Mouse (Mus musculus): ENCODE data around the gene Olfr837. TPM values are rescaled to one million over a fixed set of nuclear protein-coding genes. Genes with fewer than 3 reads are reported as not detected.
"Not testable (repeated sequence)": the region's sequence is repeated elsewhere in the genome, so short reads cannot be mapped to it uniquely, and the experiment has no call there.

The Olfr837 gene
- total RNA-seq (2014; fragmentation: Nextera tagmentation) (not detected in 2 replicates), total RNA-seq (2017) (0.11 TPM in 1 of 2 replicates, not detected in the other), polyA plus RNA-seq (2012) (not detected in 2 replicates)

DNA sequence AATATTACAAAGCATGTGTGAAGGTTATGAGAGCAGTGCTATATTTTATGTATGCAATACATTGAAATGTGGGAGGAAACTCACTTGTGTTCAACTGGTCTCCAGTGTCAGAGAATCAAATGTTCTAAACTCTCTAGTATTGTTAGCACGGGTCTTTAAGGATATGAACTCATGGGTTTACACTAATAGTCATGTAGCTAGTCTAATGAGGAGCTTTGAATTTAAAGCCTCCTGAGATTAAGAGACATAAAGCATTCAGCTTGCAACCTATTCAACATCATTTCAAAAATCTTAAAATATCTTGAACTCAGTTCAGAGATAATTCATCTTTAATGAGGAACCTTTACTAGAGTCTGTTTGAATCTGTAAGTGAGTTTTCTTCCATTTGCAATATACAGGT, at the start of gene Olfr837:
Gene Olfr837 (plus strand): TSS at position 301 of the 400 bp plus-strand sequence.
- H3K9me3 ChIP-seq (replicated peaks) = no peaks in the 10 kb centered on the region
- ATAC-seq (ENCODE audit: extremely low read depth, insufficient number of reproducible peaks, low FRiP score, poor library complexity, severe bottlenecking) (no peak), DNase-seq (ENCODE audit: low spot score) (no peak)
- H3K27me3 ChIP-seq (ENCODE audit: insufficient read depth, low read length) = no peaks in the 10 kb centered on the region
- no peaks in the 10 kb centered on the region for H3K36me3 ChIP-seq (replicated peaks)
- no peak for TF ChIP-seq TAL1 (conservative IDR thresholded peaks at IDR 0.05; ENCODE audit: low read depth, low read length)
- no peak for TF ChIP-seq GATA2 (IDR thresholded peaks at IDR 0.05; ENCODE audit: borderline replicate concordance, low read depth, low read length)
- no peak for TF ChIP-seq CTCF (IDR thresholded peaks at IDR 0.05; ENCODE audit: low read depth, low read length)
- TF ChIP-seq POLR2AphosphoS5 (IDR thresholded peaks at IDR 0.05; ENCODE audit: insufficient replicate concordance, low read depth, low read length) = no peak
- TF ChIP-seq GATA1 (IDR thresholded peaks at IDR 0.05; ENCODE audit: borderline replicate concordance, low read length) = no peak
- no peak within 1 kb of the TSS for H3K4me3 ChIP-seq (ENCODE audit: low read depth, low read length)
- H3K4me1 ChIP-seq (ENCODE audit: insufficient read depth, low read depth, low read length) = no peaks in the 10 kb centered on the region

- H3K9me3 ChIP-seq (replicated peaks); ATAC-seq (ENCODE audit: extremely low read depth, insufficient number of reproducible peaks, low FRiP score, poor library complexity, severe bottlenecking); H3K27me3 ChIP-seq (ENCODE audit: insufficient read depth, low read length); H3K36me3 ChIP-seq (replicated peaks); H3K4me3 ChIP-seq (ENCODE audit: low read depth, low read length); DNase-seq (ENCODE audit: low spot score); H3K4me1 ChIP-seq (ENCODE audit: insufficient read depth, low read depth, low read length): not testable (repeated sequence)
Observed at GRCm38 (mm10) chr9:19092889-19093753, 43.0 kb upstream of the Olfr837 start.

- no peaks in the 10 kb centered on the region; the same call in 1 of the 2 replicates for H3K9me3 ChIP-seq (replicated peaks)
- no peaks in the 10 kb centered on the region for H3K36me3 ChIP-seq (replicated peaks)
- DNase-seq (ENCODE audit: low spot score) (no peak), ATAC-seq (ENCODE audit: extremely low read depth, insufficient number of reproducible peaks, low FRiP score, poor library complexity, severe bottlenecking) (no peak)
- H3K4me1 ChIP-seq (ENCODE audit: insufficient read depth, low read depth, low read length) = no peaks in the 10 kb centered on the region
- H3K27me3 ChIP-seq (ENCODE audit: insufficient read depth, low read length) = no peaks in the 10 kb centered on the region
- no peak overlapping the region for H3K4me3 ChIP-seq (ENCODE audit: low read depth, low read length)
- TF ChIP-seq POLR2AphosphoS5 (IDR thresholded peaks at IDR 0.05; ENCODE audit: insufficient replicate concordance, low read depth, low read length) (no peak), GATA1 (IDR thresholded peaks at IDR 0.05; ENCODE audit: borderline replicate concordance, low read length) (no peak), GATA2 (IDR thresholded peaks at IDR 0.05; ENCODE audit: borderline replicate concordance, low read depth, low read length) (no peak), TAL1 (conservative IDR thresholded peaks at IDR 0.05; ENCODE audit: low read depth, low read length) (no peak), CTCF (IDR thresholded peaks at IDR 0.05; ENCODE audit: low read depth, low read length) (no peak)
Observed at GRCm38 (mm10) chr9:19097286-19097685, 38.8 kb upstream of the Olfr837 start.

- no peak within 1 kb of the TSS for H3K4me3 ChIP-seq (ENCODE audit: low read depth, low read length)
- H3K9me3 ChIP-seq (replicated peaks) = no peaks in the 10 kb centered on the region
- no peak for ATAC-seq (ENCODE audit: extremely low read depth, insufficient number of reproducible peaks, low FRiP score, poor library complexity, severe bottlenecking)
- no peaks in the 10 kb centered on the region for H3K4me1 ChIP-seq (ENCODE audit: insufficient read depth, low read depth, low read length)
- no peaks in the 10 kb centered on the region for H3K27me3 ChIP-seq (ENCODE audit: insufficient read depth, low read length)
- TF ChIP-seq POLR2AphosphoS5 (IDR thresholded peaks at IDR 0.05; ENCODE audit: insufficient replicate concordance, low read depth, low read length) (no peak), GATA1 (IDR thresholded peaks at IDR 0.05; ENCODE audit: borderline replicate concordance, low read length) (no peak), TAL1 (conservative IDR thresholded peaks at IDR 0.05; ENCODE audit: low read depth, low read length) (no peak), GATA2 (IDR thresholded peaks at IDR 0.05; ENCODE audit: borderline replicate concordance, low read depth, low read length) (no peak), CTCF (IDR thresholded peaks at IDR 0.05; ENCODE audit: low read depth, low read length) (no peak)
- no peak for DNase-seq (ENCODE audit: low spot score)
- no peaks in the 10 kb centered on the region for H3K36me3 ChIP-seq (replicated peaks)
Observed at GRCm38 (mm10) chr9:19120082-19120481, 16.0 kb upstream of the Olfr837 start, which contains the start of gene Olfr836. TSS of gene Olfr836 (plus strand) at chr9:19120382.

GRCm38 (mm10) chr9:19177212-19177611, 41.1 kb downstream of the Olfr837 start, which contains the start of gene Olfr839-ps1:
TSS of gene Olfr839-ps1 (minus strand) at chr9:19177312.
- ATAC-seq (ENCODE audit: extremely low read depth, insufficient number of reproducible peaks, low FRiP score, poor library complexity, severe bottlenecking) (no peak), DNase-seq (ENCODE audit: low spot score) (no peak)
- H3K9me3 ChIP-seq (replicated peaks) = no peaks in the 10 kb centered on the region
- no peaks in the 10 kb centered on the region for H3K4me1 ChIP-seq (ENCODE audit: insufficient read depth, low read depth, low read length)
- H3K36me3 ChIP-seq (replicated peaks) = no peaks in the 10 kb centered on the region
- no peak within 1 kb of the TSS for H3K4me3 ChIP-seq (ENCODE audit: low read depth, low read length)
- H3K27me3 ChIP-seq (ENCODE audit: insufficient read depth, low read length) = no peaks in the 10 kb centered on the region
- TF ChIP-seq GATA2 (IDR thresholded peaks at IDR 0.05; ENCODE audit: borderline replicate concordance, low read depth, low read length) = no peak
- TF ChIP-seq CTCF (IDR thresholded peaks at IDR 0.05; ENCODE audit: low read depth, low read length) = no peak
- TF ChIP-seq TAL1 (conservative IDR thresholded peaks at IDR 0.05; ENCODE audit: low read depth, low read length) = no peak
- TF ChIP-seq GATA1 (IDR thresholded peaks at IDR 0.05; ENCODE audit: borderline replicate concordance, low read length) = no peak
- no peak for TF ChIP-seq POLR2AphosphoS5 (IDR thresholded peaks at IDR 0.05; ENCODE audit: insufficient replicate concordance, low read depth, low read length)

Other genes with a start within 250 kb of the Olfr837 start
- not detected in 2 replicates for gene Olfr832, start 199.2 kb upstream of the Olfr837 start, total RNA-seq (2014; fragmentation: Nextera tagmentation)
- gene Olfr832, start 199.2 kb upstream of the Olfr837 start, total RNA-seq (2017) = 0.05 and 0.06 TPM in 2 replicates
- not detected in 2 replicates for gene Olfr832, start 199.2 kb upstream of the Olfr837 start, polyA plus RNA-seq (2012)
- gene Olfr834, start 148.3 kb upstream of the Olfr837 start, total RNA-seq (2014; fragmentation: Nextera tagmentation) = not detected in 2 replicates
- gene Olfr834, start 148.3 kb upstream of the Olfr837 start, total RNA-seq (2017) = not detected in 2 replicates
- gene Olfr834, start 148.3 kb upstream of the Olfr837 start, polyA plus RNA-seq (2012) = not detected in 2 replicates
- not detected in 2 replicates for gene Olfr835, start 103.6 kb upstream of the Olfr837 start, total RNA-seq (2014; fragmentation: Nextera tagmentation)
- gene Olfr835, start 103.6 kb upstream of the Olfr837 start, total RNA-seq (2017) = 0.06 and 0.44 TPM in 2 replicates
- not detected in 2 replicates for gene Olfr835, start 103.6 kb upstream of the Olfr837 start, polyA plus RNA-seq (2012)
- not detected in 2 replicates for gene Olfr836, start 15.9 kb upstream of the Olfr837 start, total RNA-seq (2014; fragmentation: Nextera tagmentation)
- gene Olfr836, start 15.9 kb upstream of the Olfr837 start, total RNA-seq (2017) = 0.12 and 0.27 TPM in 2 replicates
- not detected in 2 replicates for gene Olfr836, start 15.9 kb upstream of the Olfr837 start, polyA plus RNA-seq (2012)
- gene Olfr839-ps1, start 41.0 kb downstream of the Olfr837 start, total RNA-seq (2014; fragmentation: Nextera tagmentation) = 0.10 TPM in 1 of 2 replicates, not detected in the other
- under 0.01 and 0.11 TPM in 2 replicates for gene Olfr839-ps1, start 41.0 kb downstream of the Olfr837 start, total RNA-seq (2017)
- not detected in 2 replicates for gene Olfr839-ps1, start 41.0 kb downstream of the Olfr837 start, polyA plus RNA-seq (2012)
- gene Olfr843, start 115.7 kb downstream of the Olfr837 start, total RNA-seq (2014; fragmentation: Nextera tagmentation) = not detected in 2 replicates
- gene Olfr843, start 115.7 kb downstream of the Olfr837 start, total RNA-seq (2017) = 0.06 and 0.11 TPM in 2 replicates
- gene Olfr843, start 115.7 kb downstream of the Olfr837 start, polyA plus RNA-seq (2012) = not detected in 2 replicates
- gene Olfr844, start 180.0 kb downstream of the Olfr837 start, total RNA-seq (2014; fragmentation: Nextera tagmentation) = not detected in 2 replicates
- 0.11 and 0.17 TPM in 2 replicates for gene Olfr844, start 180.0 kb downstream of the Olfr837 start, total RNA-seq (2017)
- gene Olfr844, start 180.0 kb downstream of the Olfr837 start, polyA plus RNA-seq (2012) = not detected in 2 replicates
- not detected in 2 replicates for gene Olfr845, start 200.1 kb downstream of the Olfr837 start, total RNA-seq (2014; fragmentation: Nextera tagmentation)
- 0.11 and 0.12 TPM in 2 replicates for gene Olfr845, start 200.1 kb downstream of the Olfr837 start, total RNA-seq (2017)
- not detected in 2 replicates for gene Olfr845, start 200.1 kb downstream of the Olfr837 start, polyA plus RNA-seq (2012)
- gene Olfr846, start 227.7 kb downstream of the Olfr837 start, total RNA-seq (2014; fragmentation: Nextera tagmentation) = not detected in 2 replicates
- gene Olfr846, start 227.7 kb downstream of the Olfr837 start, total RNA-seq (2017) = 0.22 and 0.29 TPM in 2 replicates
- not detected in 2 replicates for gene Olfr846, start 227.7 kb downstream of the Olfr837 start, polyA plus RNA-seq (2012)
- not detected in 2 replicates for gene Olfr847, start 242.4 kb downstream of the Olfr837 start, total RNA-seq (2014; fragmentation: Nextera tagmentation)
- gene Olfr847, start 242.4 kb downstream of the Olfr837 start, total RNA-seq (2017) = not detected in 2 replicates
- gene Olfr847, start 242.4 kb downstream of the Olfr837 start, polyA plus RNA-seq (2012) = not detected in 2 replicates

Data from G1E (cell line).